Mouse (Mus musculus): Measurements from ENCODE around the gene Lrcol1.

DNA sequence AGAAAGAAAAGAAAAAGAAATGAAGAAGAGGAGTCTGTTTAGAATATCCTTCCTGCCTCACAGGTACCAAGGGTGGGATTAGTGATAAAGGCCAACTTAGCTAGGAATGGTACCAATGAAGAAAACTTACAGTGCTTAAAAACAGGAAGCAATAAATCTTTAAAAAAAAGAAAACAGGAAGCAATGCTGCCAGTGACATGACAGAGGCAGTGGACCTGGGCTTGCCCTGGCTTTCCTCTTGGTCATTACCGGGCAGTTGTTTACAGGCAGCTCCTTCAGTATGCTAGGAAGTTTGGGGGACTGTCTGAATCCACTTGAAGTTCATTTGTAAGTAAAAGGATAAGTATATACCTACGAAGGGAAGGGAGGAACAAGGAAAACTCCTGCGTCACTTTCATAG, 14.0 kb upstream of the Lrcol1 start:
- TF ChIP-seq TAL1 (IDR thresholded peaks at IDR 0.05; ENCODE audit: low read length) (no peak), GATA1 (IDR thresholded peaks at IDR 0.05; ENCODE audit: low read length) (no peak)

Measured in erythroblast, embryonic 14.5 days (primary cell).